Mouse (Mus musculus) kidney, embryonic 14.5 days (tissue): ENCODE results near the gene Cox10. TPM values are rescaled to one million over a fixed set of nuclear protein-coding genes. Genes with fewer than 3 reads are reported as not detected.

Source experiments
- ATAC-seq: fragments of 200-750 bp; cut with Nextera tagmentation; 2 replicates; pipeline ENCODE4 v1.8.0; 2017; ENCODE audit warnings: moderate number of reproducible peaks, mild to moderate bottlenecking, moderate TSS enrichment, moderate library complexity; ENCODE audit not compliant: low FRiP score, low TSS enrichment
- H3K27ac ChIP-seq: fragments of 300-500 bp; sonication (generic); 2 replicates; pipeline ENCODE4 v1.5.1; 2014; ENCODE audit warnings: low read depth, mild to moderate bottlenecking, low read length, moderate library complexity, mixed read lengths
- H3K27me3 ChIP-seq: fragments of 300-500 bp; sonication (generic); 2 replicates; pipeline ENCODE4 v1.6.1; 2014; ENCODE audit warnings: mild to moderate bottlenecking, low read length; ENCODE audit not compliant: control insufficient read depth, insufficient read depth
- H3K36me3 ChIP-seq: fragments of 300-500 bp; sonication (generic); 2 replicates; pipeline ENCODE4 v1.6.1; 2014; ENCODE audit warnings: low read length, mixed read lengths; ENCODE audit not compliant: control insufficient read depth, insufficient read depth
- H3K4me1 ChIP-seq: fragments of 300-500 bp; sonication (generic); 2 replicates; pipeline ENCODE4 v1.6.1; 2014; ENCODE audit warnings: low read length, mixed read lengths; ENCODE audit not compliant: control insufficient read depth, insufficient read depth
- H3K4me2 ChIP-seq: fragments of 300-500 bp; sonication (generic); replicated peaks from 2 replicates; pipeline ENCODE4 v1.6.1; 2014; ENCODE audit warnings: low read depth, mild to moderate bottlenecking, low read length
- H3K4me3 ChIP-seq: fragments of 300-500 bp; sonication (generic); 2 replicates; pipeline ENCODE4 v1.5.1; 2014; ENCODE audit warnings: mild to moderate bottlenecking, low read length
- H3K9ac ChIP-seq: fragments of 300-500 bp; sonication (generic); 2 replicates; pipeline ENCODE4 v1.6.1; 2014; ENCODE audit warnings: low read depth, mild to moderate bottlenecking, low read length, moderate library complexity
- H3K9me3 ChIP-seq: fragments of 300-500 bp; sonication (generic); 2 replicates; pipeline ENCODE4 v1.6.1; 2016; ENCODE audit warnings: low read length; ENCODE audit not compliant: control insufficient read depth
- WGBS: fragments of 180-500 bp; shearing (Covaris S2); extraction: QIAGEN DNeasy Blood & Tissue Kit; methylation state at CpG from one replicate; pipeline ENCODE4 v1.1.7; 2014; 5-methylcytosine and 5-hydroxymethylcytosine counted together
- polyA plus RNA-seq: library from polyadenylated mRNA; unstranded; fragments of >200 nt; fragmentation: Nextera tagmentation; extraction: Ambion mirVana; gene quantifications from 2 replicates; pipeline ENCODE4 v1.2.1, GENCODE M21; 2014

The Cox10 gene
- polyA plus RNA-seq, 1 experiment from 2014 or later = 30.2 TPM

DNA sequence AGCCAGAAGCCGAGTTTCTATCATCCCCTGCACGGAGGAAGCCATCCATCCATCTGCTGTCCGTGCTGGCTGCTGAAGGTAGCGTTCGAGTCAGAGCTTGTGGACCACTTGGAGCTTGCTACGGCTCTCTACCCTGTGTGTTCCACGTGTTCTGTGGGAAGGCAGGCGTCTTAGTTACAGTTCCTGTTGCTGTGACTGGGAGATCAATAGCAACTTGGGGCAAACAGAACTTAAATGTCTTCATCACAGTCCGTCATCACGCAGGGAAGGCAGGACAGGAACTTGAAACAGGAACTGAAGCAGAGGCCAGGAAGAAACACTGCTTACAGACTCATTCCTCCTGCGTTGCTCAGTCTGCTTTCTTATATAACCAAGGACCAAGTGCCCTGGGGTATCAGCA, 130.9 kb downstream of the Cox10 start:
- no peaks in the 10 kb centered on the region; the same call in 1 of the 2 replicates for H3K27me3 ChIP-seq
- ATAC-seq = no peak
- 0 out of 2 replicates have a peak, but pooled peaks cover 4% of the 10 kb centered on the region for H3K4me1 ChIP-seq
- no peak overlapping the region for H3K4me3 ChIP-seq
- WGBS = 86% methylated on average over 11 of the region's 11 CpGs
- no peaks in the 10 kb centered on the region for H3K9me3 ChIP-seq
- H3K9ac ChIP-seq = no peak overlapping the region
- H3K36me3 ChIP-seq = no peaks in the 10 kb centered on the region
- H3K4me2 ChIP-seq = no peak overlapping the region
- no peak overlapping the region for H3K27ac ChIP-seq

DNA sequence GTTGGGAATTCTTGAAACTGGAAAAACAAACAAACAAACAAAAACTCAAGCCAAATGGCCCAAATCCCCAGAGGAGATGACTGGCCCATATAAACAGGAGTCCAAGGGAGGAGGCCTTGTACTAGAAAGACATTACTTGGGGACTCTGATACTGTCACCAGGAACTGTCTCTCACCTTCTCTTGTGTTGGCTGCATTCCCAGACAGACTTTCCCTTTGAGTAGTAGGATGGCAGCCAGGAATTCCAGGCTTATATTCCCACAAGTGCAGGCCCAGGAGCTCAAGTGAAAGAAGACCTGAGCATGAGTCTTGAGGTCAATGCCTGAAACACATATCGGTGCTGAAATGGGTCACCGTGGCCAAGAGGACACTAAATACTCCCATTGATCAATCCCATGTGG, 132.2 kb downstream of the Cox10 start:
- no peak for ATAC-seq
- Histone ChIP-seq H3K27ac (no peak overlapping the region), H3K27me3 (no peaks in the 10 kb centered on the region; the same call in 1 of the 2 replicates), H3K4me3 (no peak overlapping the region), H3K36me3 (no peaks in the 10 kb centered on the region), H3K4me1 (no peaks in the 10 kb centered on the region), H3K9me3 (no peaks in the 10 kb centered on the region), H3K9ac (no peak overlapping the region), H3K4me2 (no peak overlapping the region)
- WGBS = 85% methylated on average over 2 of the region's 2 CpGs

DNA sequence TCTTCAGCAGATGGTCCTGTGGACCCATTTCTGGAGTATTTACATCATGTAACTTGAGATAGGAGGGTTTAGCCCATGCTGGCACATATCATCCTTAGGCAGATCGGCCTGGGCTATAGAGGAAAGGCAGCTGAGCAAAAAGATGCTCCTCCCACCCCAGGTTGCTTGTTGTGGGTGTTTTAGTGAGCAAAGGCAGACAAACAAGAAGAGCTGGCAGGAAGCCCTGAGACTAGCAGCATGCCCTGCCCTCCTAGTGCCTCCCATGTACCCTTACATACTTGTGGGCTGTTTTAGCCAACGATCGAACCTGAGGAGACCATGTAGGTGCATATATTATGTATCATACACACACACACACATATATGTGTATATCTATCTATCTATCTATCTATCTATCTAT, 135.3 kb downstream of the Cox10 start:
- no peak overlapping the region for H3K4me3 ChIP-seq
- H3K27ac ChIP-seq = no peak overlapping the region
- H3K4me1 ChIP-seq = no peaks in the 10 kb centered on the region
- H3K4me2 ChIP-seq = no peak overlapping the region
- no peaks in the 10 kb centered on the region for H3K9me3 ChIP-seq
- no peak overlapping the region for H3K9ac ChIP-seq
- no peaks in the 10 kb centered on the region; the same call in 1 of the 2 replicates for H3K27me3 ChIP-seq
- no peaks in the 10 kb centered on the region for H3K36me3 ChIP-seq
- WGBS = 93% methylated on average over 3 of the region's 3 CpGs
- no peak for ATAC-seq

DNA sequence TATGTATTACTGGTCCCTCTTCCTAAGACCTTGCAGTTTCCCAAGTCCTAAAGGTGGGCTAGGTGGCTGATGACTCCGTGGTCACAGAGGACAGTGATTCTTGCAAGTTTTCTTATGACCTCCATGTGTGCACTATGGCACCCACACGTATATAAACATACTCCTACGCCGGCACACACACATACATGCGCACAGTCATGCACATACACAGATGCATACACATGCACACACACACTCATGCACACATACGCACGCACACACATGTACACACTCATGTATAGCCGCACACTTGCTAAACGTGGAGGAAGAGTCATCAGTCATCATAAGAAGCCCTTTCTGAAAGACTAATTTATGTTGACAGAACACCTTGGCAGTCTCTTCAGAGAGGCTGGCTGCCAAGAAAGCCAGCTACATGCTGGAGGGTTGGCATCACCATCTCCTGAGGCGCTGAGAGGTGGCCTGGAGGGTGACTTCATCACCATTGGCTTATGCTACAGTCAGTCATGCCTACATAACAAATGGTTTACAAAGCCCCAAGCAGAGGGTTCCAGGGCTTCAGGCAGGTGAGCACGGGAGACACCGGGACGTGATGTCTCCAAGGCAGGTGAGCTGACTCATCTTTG, 135.9 kb downstream of the Cox10 start:
- Histone ChIP-seq H3K4me3 (no peak overlapping the region), H3K27me3 (no peaks in the 10 kb centered on the region; the same call in 1 of the 2 replicates), H3K36me3 (no peaks in the 10 kb centered on the region), H3K4me1 (no peaks in the 10 kb centered on the region), H3K27ac (no peak overlapping the region), H3K9ac (no peak overlapping the region), H3K4me2 (no peak overlapping the region), H3K9me3 (no peaks in the 10 kb centered on the region)
- ATAC-seq = no peak
- 89% methylated on average over 13 of the region's 13 CpGs for WGBS

DNA sequence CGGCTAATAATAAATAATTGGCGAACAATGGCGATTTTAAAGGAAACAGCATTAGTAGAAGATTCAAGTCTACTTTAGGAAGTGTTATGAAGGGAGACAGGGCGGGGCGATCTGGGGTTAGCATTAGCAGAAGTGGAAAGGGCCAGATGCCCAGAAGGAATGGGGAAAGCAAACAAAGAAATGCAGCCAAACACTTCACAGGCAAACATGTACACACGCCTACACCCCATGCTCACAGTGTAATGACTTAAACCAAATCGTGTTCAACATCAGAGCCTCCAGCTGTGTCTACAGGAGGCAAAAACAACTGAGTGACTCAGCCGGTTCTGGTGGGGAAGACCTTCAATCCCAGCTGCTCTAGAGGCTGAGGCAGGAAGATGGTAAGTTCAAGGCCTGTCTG, 137.1 kb downstream of the Cox10 start:
- H3K4me3 ChIP-seq = no peak overlapping the region
- no peak overlapping the region for H3K9ac ChIP-seq
- WGBS = 80% methylated on average over 8 of the region's 8 CpGs
- H3K27ac ChIP-seq = no peak overlapping the region
- no peaks in the 10 kb centered on the region for H3K4me1 ChIP-seq
- H3K36me3 ChIP-seq = no peaks in the 10 kb centered on the region
- no peaks in the 10 kb centered on the region for H3K9me3 ChIP-seq
- H3K27me3 ChIP-seq = no peaks in the 10 kb centered on the region; the same call in 1 of the 2 replicates
- no peak overlapping the region for H3K4me2 ChIP-seq
- ATAC-seq = no peak

DNA sequence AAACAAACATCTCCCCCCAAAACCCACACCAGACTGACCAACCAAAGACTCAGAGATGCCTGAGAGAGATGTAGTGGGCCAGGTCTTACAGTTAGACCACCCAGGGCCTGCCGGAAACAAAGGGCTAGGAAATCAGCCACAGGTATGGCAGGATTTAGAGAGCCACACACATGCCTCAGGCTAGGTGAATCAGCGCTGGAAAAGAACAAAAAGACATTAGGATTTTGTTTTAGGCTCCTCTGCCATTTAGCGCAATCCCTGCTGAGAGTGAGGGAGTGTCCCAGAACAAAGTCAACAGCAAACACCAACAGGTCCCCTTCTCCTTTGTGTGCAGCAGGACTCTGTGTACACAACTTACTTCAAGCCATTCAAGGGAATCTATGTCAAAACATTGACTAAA, 142.6 kb downstream of the Cox10 start:
- Histone ChIP-seq H3K36me3 (no peaks in the 10 kb centered on the region), H3K9me3 (no peaks in the 10 kb centered on the region), H3K4me3 (no peak overlapping the region), H3K9ac (no peak overlapping the region), H3K27me3 (peaks cover 4% of the 10 kb centered on the region), H3K4me2 (no peak overlapping the region), H3K27ac (no peak overlapping the region), H3K4me1 (no peaks in the 10 kb centered on the region)
- WGBS = 56% methylated on average over 3 of the region's 3 CpGs
- ATAC-seq = no peak

DNA sequence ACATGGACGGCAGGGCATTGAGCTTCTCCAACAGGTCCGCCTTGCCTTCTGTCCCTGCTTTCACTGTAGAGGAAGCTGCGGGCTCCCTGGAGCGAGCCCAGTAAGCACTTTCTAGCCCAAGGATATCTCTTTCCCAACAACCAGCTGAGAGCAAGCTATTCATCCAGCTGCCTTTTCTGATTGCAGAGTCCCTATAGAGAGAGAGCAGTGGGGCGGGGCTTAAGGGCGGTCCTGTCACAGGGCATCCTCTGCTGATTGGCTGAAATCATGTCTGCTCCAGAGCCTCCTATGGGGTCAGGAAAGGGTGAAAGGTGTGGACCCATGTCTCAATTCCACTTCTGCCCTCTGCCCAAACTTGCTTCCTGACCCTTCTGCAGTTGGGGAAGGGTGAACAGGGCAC, 152.4 kb downstream of the Cox10 start:
- H3K4me1 ChIP-seq = peaks cover 15% of the 10 kb centered on the region
- H3K36me3 ChIP-seq = no peaks in the 10 kb centered on the region
- no peaks in the 10 kb centered on the region for H3K9me3 ChIP-seq
- H3K27me3 ChIP-seq = peaks cover 33% of the 10 kb centered on the region
- WGBS = 87% methylated on average over 6 of the region's 6 CpGs
- H3K4me2 ChIP-seq = no peak overlapping the region
- no peak for ATAC-seq
- no peak overlapping the region for H3K27ac ChIP-seq
- H3K4me3 ChIP-seq = no peak overlapping the region
- H3K9ac ChIP-seq = no peak overlapping the region

DNA sequence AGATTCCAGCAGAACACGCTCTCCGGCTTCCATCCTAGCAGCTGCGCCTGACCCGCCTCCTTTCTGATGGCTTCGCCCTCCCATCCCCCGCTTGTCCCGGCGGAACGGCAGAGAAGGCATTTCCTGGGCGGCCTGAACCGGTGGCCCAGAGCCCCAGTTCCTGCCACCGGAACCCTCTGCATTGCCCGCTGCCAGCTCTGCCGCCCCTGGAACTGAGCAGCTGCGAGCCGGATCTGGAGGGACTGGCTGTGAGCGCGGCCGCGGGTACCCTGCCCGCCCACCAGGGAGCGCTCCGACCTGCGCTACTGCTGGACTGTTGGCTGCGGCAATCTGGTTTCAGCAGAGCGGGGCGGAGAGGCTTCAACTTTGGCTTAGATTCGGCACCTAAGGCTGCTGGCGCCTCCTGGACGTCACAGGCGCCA, 154.1 kb downstream of the Cox10 start:
- peak overlapping the region; percentile 37 for H3K4me3 ChIP-seq
- H3K9ac ChIP-seq = peak overlapping the region; percentile 28; the same call in 1 of the 2 replicates
- ATAC-seq = 0 out of 2 replicates have a peak, but pooled peaks have one; percentile 5
- no peak overlapping the region for H3K27ac ChIP-seq
- H3K9me3 ChIP-seq = no peaks in the 10 kb centered on the region
- WGBS = under 1% methylated on average over 29 of the region's 31 CpGs
- peak overlapping the region; percentile 84 for H3K4me2 ChIP-seq
- peaks cover 47% of the 10 kb centered on the region for H3K27me3 ChIP-seq
- H3K36me3 ChIP-seq = no peaks in the 10 kb centered on the region
- H3K4me1 ChIP-seq = peaks cover 21% of the 10 kb centered on the region

DNA sequence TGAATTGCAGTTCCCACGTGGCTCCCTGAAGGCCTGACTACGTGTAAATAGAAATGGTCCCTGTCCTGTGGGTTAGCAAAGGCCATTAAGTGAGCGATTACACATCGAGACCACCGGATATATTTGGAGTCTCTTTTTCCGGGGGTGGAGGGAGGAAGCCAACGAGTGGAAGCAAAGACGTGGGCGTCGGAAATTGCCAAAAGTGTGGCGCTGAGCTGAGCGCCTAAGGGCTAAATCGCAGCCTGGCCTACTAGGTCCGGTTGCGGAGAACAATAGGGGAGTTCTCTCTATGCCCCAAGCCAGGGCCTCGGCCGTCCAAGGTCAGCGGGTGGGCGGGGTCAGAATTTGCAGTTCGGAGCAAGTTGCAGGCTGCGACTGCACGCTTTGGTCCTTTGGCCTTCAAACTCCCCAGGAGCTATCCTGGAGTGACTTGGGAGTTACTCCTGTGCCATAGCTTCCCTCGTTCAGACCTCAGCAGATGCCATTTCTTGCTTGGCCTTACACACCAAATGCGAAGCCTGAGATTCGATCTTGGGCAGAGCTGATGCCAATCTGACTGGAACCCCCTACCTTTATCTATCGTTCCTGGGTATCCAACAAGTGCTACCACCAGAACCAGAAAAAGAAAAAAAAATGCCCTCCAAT, 154.9 kb downstream of the Cox10 start:
- H3K27me3 ChIP-seq = peaks cover 47% of the 10 kb centered on the region
- H3K9ac ChIP-seq = 0 out of 2 replicates have a peak overlapping the region, but pooled peaks have one; percentile 23
- H3K4me3 ChIP-seq = peak overlapping the region; percentile 63
- H3K9me3 ChIP-seq = no peaks in the 10 kb centered on the region
- no peaks in the 10 kb centered on the region for H3K36me3 ChIP-seq
- H3K27ac ChIP-seq = peak overlapping the region; percentile 30; the same call in 1 of the 2 replicates
- peak overlapping the region; percentile 84 for H3K4me2 ChIP-seq
- WGBS = 3% methylated on average over 26 of the region's 26 CpGs
- H3K4me1 ChIP-seq = peaks cover 24% of the 10 kb centered on the region
- ATAC-seq = no peak
